Mouse (Mus musculus) adrenal gland, adult (tissue): ENCODE measurements at regions not wholly inside any gene's neighbourhood (a gene's known extent, or its start where the extent isn't known, plus 50 kb on each side); places are given as distances from the start of the nearest gene placed in this dataset.

Experiments
- DNase-seq, 2 experiments: peaks; one replicate each; pipeline ENCODE4 v3.0.0; 2022 to 2023; ENCODE audit warnings: low spot score in 1 of 2; ENCODE audit not compliant: inconsistent age in 2 of 2

DNA sequence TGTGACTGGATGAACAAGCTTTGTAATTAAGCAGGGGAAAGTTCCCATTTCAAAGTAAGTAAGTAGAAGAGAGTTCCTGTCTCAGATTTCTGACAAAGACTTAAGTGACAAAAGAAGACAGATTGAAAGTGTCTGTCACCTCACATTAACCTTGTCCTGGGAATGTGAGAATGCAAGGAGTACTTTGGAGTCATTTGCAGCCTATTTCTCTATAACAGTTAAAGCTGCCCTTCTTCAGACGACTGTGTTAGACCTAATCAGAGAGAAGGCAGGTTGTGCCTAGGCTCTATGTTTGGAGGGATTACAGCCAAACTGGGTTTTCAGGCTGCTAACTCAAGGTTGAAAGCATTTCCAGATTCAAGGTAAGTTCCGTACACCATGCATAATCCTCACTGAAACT, 446.5 kb downstream of the Pdgfc start:
- DNase-seq = no peak

- peak; percentile 9 to 65 for DNase-seq
Measured at GRCm38 (mm10) chr3:81483363-81483762, 447.1 kb downstream of the Pdgfc start.

GRCm38 (mm10) chr3:81505316-81505715, 427.1 kb upstream of the Ctso start:
- no peak for DNase-seq

GRCm38 (mm10) chr3:81508611-81509010, 423.8 kb upstream of the Ctso start:
- no peak for DNase-seq

DNA sequence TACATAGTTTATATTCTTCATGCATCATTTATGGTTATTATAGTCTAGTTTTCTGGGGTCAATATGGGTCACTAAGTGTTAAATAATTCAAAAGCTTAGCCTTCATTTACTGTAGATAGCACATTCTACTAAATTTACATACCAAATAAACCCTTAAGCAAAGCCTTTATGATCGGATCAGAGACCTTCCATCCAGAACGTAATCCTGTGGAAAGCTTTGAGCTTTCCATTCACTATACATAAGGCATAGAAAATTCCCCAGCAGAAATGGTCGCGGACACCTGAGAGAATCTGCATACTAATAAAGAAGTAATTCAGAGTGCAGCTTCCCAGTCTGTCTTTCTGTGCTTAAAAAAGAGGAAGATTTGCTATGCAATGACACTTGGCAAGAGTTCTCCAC, 410.6 kb upstream of the Ctso start:
- no peak for DNase-seq

GRCm38 (mm10) chr3:81530872-81531271, 401.5 kb upstream of the Ctso start:
- no peak for DNase-seq

DNA sequence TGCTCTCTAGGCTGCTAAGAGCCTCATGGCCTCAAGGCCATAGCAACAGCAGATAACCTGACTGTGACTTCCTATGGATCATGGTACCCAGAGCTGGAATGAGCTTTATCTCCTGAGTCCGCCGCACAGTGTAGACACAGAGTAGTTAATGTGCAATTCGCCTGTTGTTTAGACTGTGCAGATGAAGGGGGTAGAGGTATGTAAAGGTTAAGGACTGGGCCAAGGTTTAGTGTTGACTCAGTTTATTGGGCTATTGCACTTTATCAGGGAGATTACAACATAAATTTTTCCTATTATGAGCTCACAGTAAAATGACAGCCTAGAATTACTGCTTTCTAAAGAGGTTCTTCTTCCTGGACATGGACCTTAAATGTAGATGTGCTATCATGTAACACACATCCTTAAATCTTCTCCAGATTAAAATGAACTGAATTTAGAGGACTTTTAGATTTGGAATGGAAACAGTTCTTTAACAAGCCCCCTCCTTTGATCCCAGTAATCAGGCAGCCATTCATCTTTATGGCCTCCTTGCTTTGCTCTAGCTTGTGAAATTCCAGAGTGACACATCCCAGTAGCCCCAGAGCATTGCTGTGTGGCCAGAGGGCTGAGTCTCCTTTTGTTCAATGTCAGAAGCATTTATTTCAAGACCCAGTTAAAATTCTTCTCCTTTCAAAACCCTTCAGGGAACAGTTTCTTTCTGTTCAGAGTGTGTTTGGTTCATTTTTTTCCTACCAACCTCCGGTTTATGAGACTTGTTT, 396.8 kb upstream of the Ctso start:
- peak; percentile 18 to 80 for DNase-seq

GRCm38 (mm10) chr3:81554773-81555172, 377.6 kb upstream of the Ctso start:
- DNase-seq = no peak

DNA sequence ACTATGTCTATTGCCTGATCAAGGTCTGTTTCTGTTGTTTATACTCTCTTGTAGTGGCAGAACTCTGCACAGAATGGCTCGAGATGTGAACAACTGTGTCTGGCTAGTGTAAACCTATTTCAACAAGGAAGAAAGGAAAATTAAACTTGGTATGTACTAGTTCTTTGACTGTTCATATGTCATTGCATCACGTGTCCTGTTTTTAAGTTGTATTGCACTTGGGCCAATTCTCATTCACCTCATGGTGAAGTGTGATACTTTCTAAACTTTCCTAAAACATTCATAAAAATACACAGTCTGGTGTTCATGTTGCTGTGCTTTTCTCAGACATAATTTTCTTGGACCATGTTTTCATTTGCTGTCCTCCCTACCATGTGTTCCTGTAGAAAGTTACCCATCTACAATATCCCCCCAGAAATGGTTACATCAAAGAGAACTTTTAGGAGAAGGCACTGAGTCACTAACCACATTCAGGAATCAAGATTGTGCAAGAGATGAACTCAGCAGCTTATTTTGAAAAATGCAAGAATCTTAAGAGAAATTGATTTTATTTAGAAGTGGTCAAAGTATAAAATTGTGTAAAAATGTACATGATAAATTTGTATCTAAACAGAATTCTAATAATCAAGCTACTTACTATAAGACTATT, 369.7 kb upstream of the Ctso start:
- DNase-seq = peak in 1 of 2 experiments; percentile 34

DNA sequence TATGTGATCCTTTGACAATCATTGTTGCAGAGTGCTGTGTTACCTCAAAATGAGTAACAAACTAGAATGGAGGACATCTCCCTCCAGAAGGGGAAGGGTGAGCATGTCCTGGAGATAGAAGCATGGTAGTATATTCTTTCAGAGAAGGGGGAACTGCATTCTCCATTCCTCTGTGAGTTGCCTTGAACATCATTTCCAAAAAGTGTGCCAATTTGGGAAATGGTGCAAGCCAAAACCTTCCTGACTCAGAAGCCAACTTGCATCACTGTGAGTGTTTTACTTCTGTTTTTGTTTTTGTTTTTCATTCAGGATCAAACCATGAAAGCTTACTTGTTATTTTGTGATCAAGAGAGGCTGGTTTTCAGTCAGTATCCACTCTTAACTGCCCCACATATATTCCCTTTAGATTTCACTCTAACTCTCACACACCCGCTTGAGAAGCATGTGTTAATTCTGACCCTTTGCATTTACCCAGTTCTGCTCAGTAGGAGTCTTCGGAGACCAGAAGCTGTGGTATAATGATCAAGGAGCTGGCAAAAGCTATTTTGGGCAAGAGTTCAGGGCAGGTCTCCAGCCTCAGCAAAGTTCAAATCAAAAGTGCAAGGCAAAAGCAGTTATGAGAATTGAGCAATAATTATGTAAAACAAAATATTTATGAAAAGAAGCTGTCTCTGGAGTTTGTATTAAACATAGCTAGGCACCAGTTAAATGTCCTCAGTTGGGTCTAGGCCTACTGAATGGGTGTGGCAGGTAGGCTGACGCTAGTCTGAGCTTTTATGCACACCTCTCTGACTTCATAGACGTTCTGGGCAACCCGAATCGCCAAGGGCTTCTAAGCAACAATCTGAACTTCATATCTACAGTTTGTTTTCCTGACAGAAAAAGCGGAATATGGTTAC, 368.3 kb upstream of the Ctso start:
- peak in 1 of 2 experiments; percentile 79 for DNase-seq

GRCm38 (mm10) chr3:81564757-81565063, 367.7 kb upstream of the Ctso start:
- no peak for DNase-seq

- DNase-seq = no peak
Measured at GRCm38 (mm10) chr3:81583387-81584027, 348.9 kb upstream of the Ctso start.

- DNase-seq = no peak
Measured at GRCm38 (mm10) chr3:81589109-81589508, 343.3 kb upstream of the Ctso start.

DNA sequence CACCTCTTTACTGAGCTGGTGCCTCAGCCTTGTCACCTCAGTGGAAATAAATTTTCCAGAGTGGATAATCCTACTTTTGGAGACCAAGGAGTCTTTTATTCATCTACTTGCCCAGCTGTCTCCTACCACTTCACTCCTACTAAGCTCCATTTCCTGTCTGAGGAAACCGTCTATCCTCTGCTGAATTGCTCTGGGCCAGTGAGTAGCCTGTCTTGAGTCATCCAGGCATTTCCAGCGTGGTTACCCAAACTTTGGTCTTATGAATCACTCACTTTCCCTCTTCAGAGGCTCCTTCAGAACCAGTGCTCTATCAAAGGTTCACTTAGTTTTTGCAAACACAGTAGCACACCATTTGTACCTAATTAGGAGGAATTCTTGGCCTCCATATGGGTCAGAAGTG, 303.2 kb upstream of the Ctso start:
- no peak for DNase-seq

DNA sequence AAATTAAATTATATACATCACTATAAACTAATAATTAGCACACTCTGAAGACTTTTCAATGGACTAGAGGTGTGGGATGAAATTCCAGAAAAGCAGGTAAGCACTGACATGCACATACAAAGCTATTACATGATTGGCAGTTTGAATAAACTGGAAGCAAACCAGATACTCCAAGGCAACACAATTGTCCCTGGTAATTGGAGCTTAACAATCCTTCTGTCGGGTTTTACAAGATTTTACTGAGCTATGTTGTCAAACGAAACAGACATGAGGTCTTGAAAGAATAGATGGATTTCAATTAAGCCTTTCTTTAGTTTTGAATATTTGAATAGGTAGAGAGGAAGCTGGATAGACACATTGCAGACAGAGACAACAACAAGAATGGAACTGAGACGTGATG, 273.9 kb upstream of the Ctso start:
- DNase-seq = no peak

DNA sequence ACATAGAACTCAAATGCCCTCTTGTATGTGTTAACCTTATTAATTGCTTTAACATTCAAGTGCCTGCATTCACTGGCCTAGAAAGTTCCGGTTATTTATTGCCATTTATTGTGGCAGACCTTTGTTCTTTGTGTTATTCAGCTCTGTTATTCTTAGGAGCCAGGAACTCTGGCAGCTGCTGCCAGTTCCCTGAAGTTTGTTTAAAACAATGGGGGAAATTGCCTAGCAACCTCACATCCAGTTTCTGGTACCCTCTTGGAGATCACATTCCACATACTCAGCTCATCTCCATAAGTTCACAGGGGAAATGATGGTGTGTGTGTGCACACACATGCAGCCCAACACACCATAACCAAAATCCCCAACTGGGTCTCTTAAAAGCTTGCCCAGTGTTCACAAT, 270.8 kb upstream of the Ctso start:
- DNase-seq = no peak

- no peak for DNase-seq
Measured at GRCm38 (mm10) chr3:81666262-81666661, 266.1 kb upstream of the Ctso start.

- peak in 1 of 2 experiments; percentile 57 for DNase-seq
Measured at GRCm38 (mm10) chr3:81676570-81676969, 255.8 kb upstream of the Ctso start.

- no peak for DNase-seq
Measured at GRCm38 (mm10) chr3:81701974-81702697, 230.3 kb upstream of the Ctso start.

GRCm38 (mm10) chr3:81718911-81719310, 213.5 kb upstream of the Ctso start:
- DNase-seq = no peak

DNA sequence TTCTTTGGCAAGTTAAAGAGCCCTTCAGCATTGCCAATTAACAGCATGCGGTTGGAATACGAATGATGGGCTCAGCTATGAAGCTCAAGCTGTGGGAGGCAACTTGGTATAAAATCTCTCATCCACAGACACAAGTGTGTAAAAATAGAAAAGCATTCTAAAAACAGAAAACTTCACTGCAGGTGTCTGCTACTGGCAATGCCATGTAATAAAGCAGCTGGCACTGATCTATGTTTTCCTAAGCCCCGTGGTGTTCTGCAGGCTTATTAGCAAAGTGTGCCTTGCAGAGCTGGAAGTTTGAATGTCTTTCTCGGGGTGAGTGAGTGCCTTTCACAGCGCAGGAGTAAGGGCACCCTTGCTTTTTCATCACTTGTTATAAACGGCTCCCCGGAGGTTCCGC, 196.9 kb upstream of the Ctso start:
- no peak for DNase-seq
